Mouse (Mus musculus) MEL (cell line): ENCODE measurements around the gene Ankra2. TPM values are rescaled to one million over a fixed set of nuclear protein-coding genes. Genes with fewer than 3 reads are reported as not detected.

ENCODE experiments used
- DNase-seq: peaks from one replicate; pipeline ENCODE4 v3.0.0; 2011; ENCODE audit warnings: low read depth, low spot score
- H3K27ac ChIP-seq: 2 replicates; pipeline ENCODE4 v1.5.1; 2012; ENCODE audit warnings: low read depth, mild to moderate bottlenecking, control low read depth, low read length, moderate library complexity; ENCODE audit not compliant: control insufficient read depth
- H3K27me3 ChIP-seq, 2 experiments: fragments of 150-350 bp in 1 of 2; sonication (generic) in 1 of 2; 2 replicates each; pipeline ENCODE4 v1.6.1; 2012; ENCODE audit warnings: low read length in 2 of 2, mild to moderate bottlenecking in 2 of 2, improper control_type of control experiment in 1 of 2, moderate library complexity in 1 of 2; ENCODE audit not compliant: insufficient read depth in 2 of 2, control insufficient read depth in 1 of 2
- H3K36me3 ChIP-seq, 2 experiments: 2 replicates each; pipeline ENCODE4 v1.6.1; 2012 to 2014; ENCODE audit warnings: low read length in 2 of 2, improper control_type of control experiment in 1 of 2, inconsistent platforms in 1 of 2, mild to moderate bottlenecking in 1 of 2; ENCODE audit not compliant: insufficient read depth in 2 of 2, control insufficient read depth in 1 of 2
- H3K4me1 ChIP-seq, 2 experiments: fragments of 150-350 bp in 1 of 2; sonication (generic) in 1 of 2; 2 replicates each; pipeline ENCODE4 v1.6.1; 2012; ENCODE audit warnings: low read length in 2 of 2, improper control_type of control experiment in 1 of 2, mild to moderate bottlenecking in 1 of 2; ENCODE audit not compliant: insufficient read depth in 2 of 2, control insufficient read depth in 1 of 2
- H3K4me3 ChIP-seq, 2 experiments: fragments of 150-350 bp in 1 of 2; sonication (generic) in 1 of 2; 2 replicates each; pipeline ENCODE4 v1.5.1; 2012; ENCODE audit warnings: low read depth in 2 of 2, low read length in 2 of 2, mild to moderate bottlenecking in 2 of 2, moderate library complexity in 2 of 2, control low read depth in 1 of 2, improper control_type of control experiment in 1 of 2; ENCODE audit not compliant: control insufficient read depth in 1 of 2, insufficient read depth in 1 of 2
- H3K79me2 ChIP-seq: 2 replicates; pipeline ENCODE4 v1.6.1; 2012; ENCODE audit warnings: mild to moderate bottlenecking, low read length, moderate library complexity; ENCODE audit not compliant: control insufficient read depth, poor library complexity, insufficient read depth
- H3K9ac ChIP-seq: 2 replicates; pipeline ENCODE4 v1.6.1; 2012; ENCODE audit warnings: low read depth, mild to moderate bottlenecking, control low read depth, low read length, moderate library complexity; ENCODE audit not compliant: control insufficient read depth, poor library complexity, severe bottlenecking
- H3K9me3 ChIP-seq: fragments of 150-350 bp; sonication (generic); replicated peaks from 2 replicates; pipeline ENCODE4 v1.6.1; 2012; ENCODE audit warnings: mild to moderate bottlenecking, low read length, improper control_type of control experiment, moderate library complexity; ENCODE audit not compliant: insufficient read depth
- CHD1 ChIP-seq: IDR thresholded peaks from 2 replicates; pipeline ENCODE4 v1.6.1; 2012; ENCODE audit warnings: low read depth, mild to moderate bottlenecking, inconsistent platforms, low read length, improper control_type of control experiment
- CTCF ChIP-seq, 3 experiments: IDR thresholded peaks in 2 of 3; conservative IDR thresholded peaks in 1 of 3; 2 replicates each; pipeline ENCODE4 v1.5.1; 2011 to 2012; ENCODE audit warnings: low read length in 3 of 3, low read depth in 2 of 3, mild to moderate bottlenecking in 2 of 3, improper control_type of control experiment in 1 of 3, inconsistent platforms in 1 of 3, mixed read lengths in 1 of 3, moderate library complexity in 1 of 3; ENCODE audit not compliant: control insufficient read depth in 1 of 3, insufficient read depth in 1 of 3, poor library complexity in 1 of 3, severe bottlenecking in 1 of 3
- GATA1 ChIP-seq: IDR thresholded peaks from 2 replicates; pipeline ENCODE4 v1.6.1; 2011; ENCODE audit warnings: low read depth, low read length, improper control_type of control experiment
- HCFC1 ChIP-seq: IDR thresholded peaks from 2 replicates; pipeline ENCODE4 v1.6.1; 2012; ENCODE audit warnings: low read depth, mild to moderate bottlenecking, inconsistent platforms, low read length, improper control_type of control experiment, moderate library complexity
- KAT2A ChIP-seq: conservative IDR thresholded peaks from 2 replicates; pipeline ENCODE4 v1.6.1; 2012; ENCODE audit warnings: low read depth, low read length, improper control_type of control experiment, inconsistent platforms
- MAFK ChIP-seq: IDR thresholded peaks from 2 replicates; pipeline ENCODE4 v1.6.1; 2011; ENCODE audit warnings: low read depth, mild to moderate bottlenecking, low read length, improper control_type of control experiment, borderline replicate concordance
- MAZ ChIP-seq: IDR thresholded peaks from 2 replicates; pipeline ENCODE4 v1.6.1; 2012; ENCODE audit warnings: low read depth, mild to moderate bottlenecking, inconsistent platforms, low read length, improper control_type of control experiment
- MXI1 ChIP-seq: IDR thresholded peaks from 2 replicates; pipeline ENCODE4 v1.6.1; 2011; ENCODE audit warnings: mild to moderate bottlenecking, low read depth, low read length, improper control_type of control experiment
- MYC ChIP-seq: IDR thresholded peaks from 2 replicates; pipeline ENCODE4 v1.6.1; 2011; ENCODE audit warnings: low read depth, mild to moderate bottlenecking, low read length, improper control_type of control experiment, moderate library complexity
- POLR2A ChIP-seq, 2 experiments: IDR thresholded peaks; 2 replicates each; pipeline ENCODE4 v1.6.1; 2011 to 2012; ENCODE audit warnings: low read length in 2 of 2, mild to moderate bottlenecking in 2 of 2, control low read depth in 1 of 2, improper control_type of control experiment in 1 of 2, low read depth in 1 of 2, moderate library complexity in 1 of 2; ENCODE audit not compliant: control insufficient read depth in 1 of 2, insufficient read depth in 1 of 2, poor library complexity in 1 of 2
- RAD21 ChIP-seq: IDR thresholded peaks from 2 replicates; pipeline ENCODE4 v1.6.1; 2011; ENCODE audit warnings: mild to moderate bottlenecking, low read depth, low read length, improper control_type of control experiment
- RCOR1 ChIP-seq: IDR thresholded peaks from 2 replicates; pipeline ENCODE4 v1.6.1; 2012; ENCODE audit warnings: low read depth, mild to moderate bottlenecking, inconsistent platforms, low read length, improper control_type of control experiment
- SMC3 ChIP-seq: IDR thresholded peaks from 2 replicates; pipeline ENCODE4 v1.6.1; 2011; ENCODE audit warnings: low read depth, low read length, improper control_type of control experiment
- TAL1 ChIP-seq: IDR thresholded peaks from 2 replicates; pipeline ENCODE4 v1.6.1; 2012; ENCODE audit warnings: mild to moderate bottlenecking, inconsistent platforms, low read length, moderate library complexity, mixed read lengths
- USF2 ChIP-seq, 2 experiments: IDR thresholded peaks; 2 replicates each; pipeline ENCODE4 v1.6.1; 2011 to 2012; ENCODE audit warnings: improper control_type of control experiment in 2 of 2, low read length in 2 of 2, borderline replicate concordance in 1 of 2, inconsistent platforms in 1 of 2, low read depth in 1 of 2, mild to moderate bottlenecking in 1 of 2; ENCODE audit not compliant: insufficient read depth in 1 of 2
- ZC3H11A ChIP-seq: IDR thresholded peaks from 2 replicates; pipeline ENCODE4 v1.6.1; 2012; ENCODE audit warnings: low read depth, mild to moderate bottlenecking, inconsistent platforms, low read length, improper control_type of control experiment
- ZKSCAN1 ChIP-seq: IDR thresholded peaks from 2 replicates; pipeline ENCODE4 v1.6.1; 2012; ENCODE audit warnings: low read depth, mild to moderate bottlenecking, inconsistent platforms, low read length, improper control_type of control experiment, moderate library complexity
- ZMIZ1 ChIP-seq: IDR thresholded peaks from 2 replicates; pipeline ENCODE4 v1.6.1; 2012; ENCODE audit warnings: low read depth, mild to moderate bottlenecking, inconsistent platforms, low read length, improper control_type of control experiment, moderate library complexity
- polyA plus RNA-seq, 2 experiments: library from polyadenylated mRNA; stranded (reverse) in 1 of 2; unstranded in 1 of 2; fragments of >175 nt in 1 of 2; fragments of >200 nt in 1 of 2; gene quantifications; 2 replicates each; pipeline versions ENCODE4 v1.2.1 to v1.2.4; 2012; ENCODE audit warnings: low replicate concordance in 2 of 2, low read depth in 1 of 2; ENCODE audit not compliant: insufficient read length in 2 of 2, insufficient read depth in 1 of 2, missing spikeins in 1 of 2
- total RNA-seq: library from RNA; depleted of rRNA; stranded (reverse); fragments of 300-350 nt; gene quantifications from 2 replicates; pipeline ENCODE4 v1.2.3, GENCODE M21; 2012

Ankra2 gene
- total and polyA plus RNA-seq, 3 experiments = 10.4 to 14.7 TPM; not detected in 1

GRCm38 (mm10) chr13:98239978-98240641 lies 22.8 kb upstream of the Ankra2 start:
- TF ChIP-seq GATA1 (no peak), ZC3H11A (peak; percentile 71), RAD21 (peak; percentile 86), SMC3 (peak; percentile 88), CTCF (IDR thresholded peaks at IDR 0.05 in 2 of 3, conservative IDR thresholded peaks at IDR 0.05 in 1 of 3; ENCODE audit: control insufficient read depth in 1 of 3, insufficient read depth in 1 of 3, low read depth in 2 of 3, low read length in 3 of 3, poor library complexity in 1 of 3, severe bottlenecking in 1 of 3) (peak; percentile 79 to 91 (median 79))
- Histone ChIP-seq H3K79me2 (no peaks in the 10 kb centered on the region), H3K36me3 (no peaks in the 10 kb centered on the region), H3K9ac (no peak overlapping the region), H3K27me3 (0 out of 4 replicates have a peak, but pooled peaks cover 0 to 1% of the 10 kb centered on the region in 2 experiments), H3K4me3 (peak overlapping the region in 1 of 2 experiments; percentile 27; a peak in 1 of 4 replicates), H3K9me3 (no peaks in the 10 kb centered on the region), H3K27ac (no peak overlapping the region), H3K4me1 (no peaks in the 10 kb centered on the region)
- peak; percentile 78 for DNase-seq

- Histone ChIP-seq H3K36me3 (no peaks in the 10 kb centered on the region; a peak in 1 of 4 replicates), H3K27ac (no peak overlapping the region), H3K9me3 (no peaks in the 10 kb centered on the region), H3K27me3 (no peaks in the 10 kb centered on the region), H3K79me2 (no peaks in the 10 kb centered on the region), H3K4me1 (no peaks in the 10 kb centered on the region), H3K4me3 (no peak overlapping the region), H3K9ac (no peak overlapping the region)
- peak; percentile 51 for DNase-seq
- TF ChIP-seq HCFC1 (no peak), MXI1 (no peak), MYC (no peak), POLR2A (IDR thresholded peaks at IDR 0.05; ENCODE audit: control insufficient read depth in 1 of 2, insufficient read depth in 1 of 2, low read depth in 1 of 2, low read length in 2 of 2, poor library complexity in 1 of 2) (no peak), RCOR1 (no peak), CTCF (IDR thresholded peaks at IDR 0.05 in 2 of 3, conservative IDR thresholded peaks at IDR 0.05 in 1 of 3; ENCODE audit: control insufficient read depth in 1 of 3, insufficient read depth in 1 of 3, low read depth in 2 of 3, low read length in 3 of 3, poor library complexity in 1 of 3, severe bottlenecking in 1 of 3) (no peak), ZC3H11A (no peak), MAFK (no peak), USF2 (IDR thresholded peaks at IDR 0.05; ENCODE audit: borderline replicate concordance in 1 of 2, insufficient read depth in 1 of 2, low read depth in 1 of 2, low read length in 2 of 2) (no peak), CHD1 (no peak), TAL1 (no peak), ZMIZ1 (no peak), MAZ (no peak), KAT2A (no peak), ZKSCAN1 (no peak)
Measured at GRCm38 (mm10) chr13:98241531-98242282, 21.2 kb upstream of the Ankra2 start.
